In the genomic region with DNA sequence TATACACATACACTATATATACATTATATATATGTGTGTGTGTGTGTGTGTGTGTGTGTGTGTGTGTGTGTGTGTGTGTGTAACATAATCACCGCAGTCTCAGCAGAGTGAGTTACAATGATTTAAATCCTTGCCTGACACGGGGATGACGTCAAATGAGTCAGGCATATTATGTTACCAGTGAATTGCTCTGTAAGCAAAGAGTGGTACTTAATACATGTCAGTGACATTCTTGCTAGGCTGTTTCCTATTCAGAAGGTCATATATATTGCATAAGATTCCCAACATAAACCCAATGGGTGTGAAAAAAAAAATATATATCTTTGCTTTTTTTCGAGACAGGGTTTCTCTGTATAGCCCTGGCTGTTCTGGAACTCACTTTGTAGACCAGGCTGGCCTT, we compare ENCODE assay signal across 28 mouse cellular contexts. TPM values are rescaled to one million over a fixed set of nuclear protein-coding genes. Genes with fewer than 3 reads are reported as not detected.
"Had no signal": no experiment of that assay in that cellular context is flagged by ENCODE, and none has a peak within 500 bp of the region (broad histone marks: within the 10 kb centered on the region; RNA-seq: fewer than 3 reads in every experiment).

No protein-coding gene starts in this region.

- DNase-seq: gastrocnemius, postnatal 14 days; gastrocnemius, postnatal 36 days; heart, adult 11 months; heart, adult 2 months; heart, postnatal 14 days; heart, postnatal 36 days; kidney, adult 18-20 months; kidney, adult 8-10 months; kidney, postnatal 25 days; layer of hippocampus, adult 9-11 months; layer of hippocampus, postnatal 36 days had no signal

- H3K4me3 ChIP-seq: heart, adult 2 months; heart, embryonic 13.5 days; heart, embryonic 15.5 days; hindbrain, embryonic 13.5 days; intestine, embryonic 15.5 days; kidney, embryonic 15.5 days; limb, embryonic 10.5 days; limb, embryonic 12.5 days; liver, embryonic 12.5 days had no signal

- ATAC-seq: hindbrain, embryonic 16.5 days; inflammation-experienced regulatory T-cells, adult 6 months; intestine, embryonic 15.5 days; intestine, postnatal 0 days; liver, embryonic 12.5 days had no signal

- H3K9me3 ChIP-seq: heart, embryonic 13.5 days; heart, embryonic 15.5 days; hindbrain, embryonic 13.5 days; intestine, embryonic 15.5 days; kidney, embryonic 15.5 days; limb, embryonic 10.5 days; limb, embryonic 12.5 days; liver, embryonic 12.5 days had no signal

- H3K27ac ChIP-seq: heart, adult 2 months; heart, embryonic 13.5 days; heart, embryonic 15.5 days; hindbrain, embryonic 13.5 days; intestine, embryonic 15.5 days; kidney, embryonic 15.5 days; kidney, postnatal 0 days; limb, embryonic 10.5 days; limb, embryonic 12.5 days; liver, embryonic 12.5 days; liver, embryonic 14.5 days had no signal

- H3K9ac ChIP-seq: heart, embryonic 13.5 days; heart, embryonic 15.5 days; hindbrain, embryonic 13.5 days; intestine, embryonic 15.5 days; kidney, embryonic 15.5 days; limb, embryonic 12.5 days; liver, embryonic 12.5 days; liver, embryonic 14.5 days had no signal

- H3K4me2 ChIP-seq: heart, embryonic 11.5 days; heart, embryonic 13.5 days; heart, embryonic 15.5 days; hindbrain, embryonic 13.5 days; intestine, embryonic 15.5 days; kidney, embryonic 15.5 days; limb, embryonic 12.5 days; liver, embryonic 12.5 days had no signal

- H3K27me3 ChIP-seq: heart, embryonic 13.5 days; heart, embryonic 15.5 days; hindbrain, embryonic 13.5 days; intestine, embryonic 15.5 days; kidney, embryonic 15.5 days; limb, embryonic 12.5 days; liver, embryonic 12.5 days had no signal

- H3K36me3 ChIP-seq: heart, embryonic 15.5 days; hindbrain, embryonic 13.5 days; intestine, embryonic 15.5 days; kidney, embryonic 15.5 days; limb, embryonic 10.5 days; limb, embryonic 12.5 days had no signal

- H3K4me1 ChIP-seq: heart, embryonic 13.5 days; heart, embryonic 15.5 days; hindbrain, embryonic 13.5 days; intestine, embryonic 15.5 days; limb, embryonic 10.5 days; limb, embryonic 12.5 days; liver, embryonic 12.5 days had no signal

RNA-seq across cellular contexts. Expression of a gene that starts 20.1 kb away (rescaled TPM):
- polyA plus RNA-seq: gonadal fat pad, adult 2 months; kidney, postnatal 0 days; large intestine, adult 2 months; liver, adult 2 months; liver, embryonic 12.5 days had no signal
